Mouse (Mus musculus): ENCODE measurements around the gene H2-DMb2. TPM values are rescaled to one million over a fixed set of nuclear protein-coding genes. Genes with fewer than 3 reads are reported as not detected.
A peak's percentile ranks its signal among the peaks of the same experiment; 100 is the strongest.
"Not testable (repeated sequence)": the region's sequence is repeated elsewhere in the genome, so short reads cannot be mapped to it uniquely, and the experiment has no call there.

Gene H2-DMb2
- total RNA-seq, 2 experiments from 2014 or later: 0.77 to 0.96 TPM

DNA sequence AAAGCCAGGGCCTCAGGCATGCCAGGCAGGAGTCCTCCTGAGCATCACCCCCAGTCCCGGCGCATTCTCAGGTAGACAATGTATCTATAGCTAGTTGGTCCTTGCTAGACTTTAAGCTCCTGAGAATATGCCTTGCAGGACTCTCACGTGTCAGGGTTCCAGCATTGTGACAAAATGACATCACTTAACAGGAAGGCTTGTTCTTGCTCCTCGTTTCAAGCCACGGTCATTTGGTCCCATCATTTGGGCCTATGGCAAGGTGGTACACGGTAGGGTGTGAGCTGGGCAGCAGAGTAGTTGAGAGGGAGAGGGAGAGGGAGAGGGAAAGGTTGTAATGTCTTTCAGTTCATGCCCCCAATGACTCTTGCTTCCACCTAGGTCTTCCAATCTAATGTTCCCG is 11.2 kb upstream of the H2-DMb2 start:
- no peak for TF ChIP-seq CTCF (conservative IDR thresholded peaks at IDR 0.05)
- H3K4me3 ChIP-seq: no peak overlapping the region
- DNase-seq (ENCODE audit: low spot score in 2 of 2): no peak
- peak overlapping the region; percentile 62 for H3K27ac ChIP-seq

DNA sequence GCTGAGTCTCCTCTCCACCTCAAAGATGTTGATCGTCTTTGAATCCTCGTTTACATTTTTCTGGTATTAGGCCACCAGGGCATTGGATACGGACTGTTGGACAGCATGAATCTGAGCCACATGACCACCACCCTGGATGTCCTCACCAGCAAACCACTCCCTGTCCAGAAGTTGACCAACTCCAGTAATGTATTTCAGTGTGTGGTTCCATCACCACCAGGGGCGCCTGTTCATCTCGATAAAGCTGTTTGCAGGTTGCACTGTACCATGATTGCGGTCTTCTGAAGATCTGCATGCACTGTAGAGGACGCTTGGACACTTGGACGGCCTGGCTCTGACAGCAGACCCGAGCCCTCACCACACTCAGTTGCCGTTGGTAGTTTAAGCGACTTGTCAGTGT is 9.8 kb upstream of the H2-DMb2 start:
- no peak for DNase-seq (ENCODE audit: low spot score in 2 of 2)
- H3K27ac ChIP-seq: no peak overlapping the region
- no peak overlapping the region for H3K4me3 ChIP-seq
- peak; percentile 61 for TF ChIP-seq CTCF (conservative IDR thresholded peaks at IDR 0.05)

DNA sequence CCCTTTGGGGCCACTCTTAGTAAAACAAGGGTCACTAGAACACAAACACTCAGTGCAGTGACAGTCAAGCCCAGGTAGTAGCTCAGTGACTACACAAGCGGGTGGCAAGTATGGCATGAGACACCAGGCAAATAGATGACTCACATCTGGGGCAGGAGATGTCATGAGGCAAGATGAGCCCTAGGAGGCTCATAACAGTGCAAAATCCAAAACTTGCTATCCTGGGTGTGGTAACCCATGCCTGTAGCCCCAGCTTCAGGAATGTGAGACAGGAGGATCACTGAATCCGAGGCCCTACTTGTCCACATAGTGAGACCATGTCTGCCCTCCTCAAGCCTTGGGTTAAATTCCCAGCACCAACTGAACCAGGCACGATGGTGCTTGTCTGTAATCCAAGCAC is 8.7 kb upstream of the H2-DMb2 start:
- TF ChIP-seq CTCF (conservative IDR thresholded peaks at IDR 0.05): no peak
- DNase-seq (ENCODE audit: low spot score in 2 of 2): no peak

DNA sequence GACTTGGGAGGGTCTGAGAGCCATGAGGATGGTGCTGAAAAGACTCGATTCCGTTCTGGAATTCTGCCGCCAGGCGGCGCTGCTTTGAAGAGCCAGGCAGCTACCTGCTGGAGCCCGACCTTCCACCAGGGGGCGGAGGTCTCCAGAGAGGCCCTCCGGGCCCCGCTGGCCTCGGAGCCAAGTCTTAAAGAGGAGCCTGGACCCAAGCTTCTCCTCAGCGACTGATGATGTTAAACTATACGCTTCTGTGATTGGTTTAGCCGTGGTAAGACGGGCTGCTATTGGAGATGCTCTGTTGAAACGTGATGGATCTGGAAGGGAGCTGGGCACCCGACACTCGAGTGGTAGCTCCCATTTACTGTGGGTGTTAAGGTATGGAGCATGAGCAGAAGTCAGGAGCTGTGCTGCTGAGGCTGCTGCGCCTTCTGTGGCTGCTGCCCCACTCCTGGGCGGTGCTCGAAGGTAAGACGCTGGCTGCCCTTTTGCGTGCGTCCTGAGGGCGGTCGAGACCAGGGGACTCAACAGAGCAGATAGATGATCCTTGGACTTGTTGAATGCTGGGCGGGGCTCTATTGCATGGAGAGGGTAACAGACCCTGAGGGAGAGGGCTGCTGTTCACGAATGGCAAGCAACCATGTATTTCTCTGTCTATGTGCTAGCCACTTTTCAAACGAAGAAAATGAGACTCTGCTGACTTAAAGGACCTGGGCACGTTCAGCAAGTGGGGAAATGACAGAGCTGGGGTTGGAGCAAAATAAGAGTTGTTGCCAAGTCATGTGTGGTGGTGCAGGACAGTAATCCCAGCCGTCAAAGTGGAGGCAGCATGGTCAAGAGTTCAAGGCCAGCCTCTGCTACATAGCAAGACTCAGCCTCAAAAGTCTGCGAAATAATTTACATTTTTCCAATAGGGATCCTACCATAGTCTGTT is 7.5 kb upstream of the H2-DMb2 start:
- Histone ChIP-seq H3K4me3 (peak overlapping the region; percentile 66), H3K27ac (peak overlapping the region; percentile 78)
- peak; percentile 98 to 99 for DNase-seq (ENCODE audit: low spot score in 2 of 2)
- peak; percentile 100 for TF ChIP-seq CTCF (conservative IDR thresholded peaks at IDR 0.05)

More for the DNA sequence above, 8.7 kb upstream of the H2-DMb2 start:
- Histone ChIP-seq H3K4me3 (no peak overlapping the region), H3K27ac (no peak overlapping the region)

DNA sequence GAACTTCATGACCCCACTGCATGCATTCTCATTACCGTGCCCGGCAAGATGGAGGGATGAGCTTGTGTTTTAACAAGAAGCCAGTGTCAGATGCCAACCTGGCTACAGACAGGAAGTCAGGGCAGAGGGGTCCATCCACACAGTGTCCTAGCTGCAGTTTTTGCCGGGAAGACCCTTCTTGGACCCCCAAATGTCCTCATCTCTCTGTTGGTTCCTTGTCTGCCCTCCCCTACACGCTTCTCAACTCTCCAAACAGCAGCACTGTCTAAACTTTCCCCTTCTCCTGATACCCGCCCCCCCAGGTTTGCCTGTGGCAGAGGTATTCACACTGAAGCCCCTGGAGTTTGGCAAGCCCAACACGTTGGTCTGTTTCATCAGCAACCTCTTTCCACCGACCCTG is 5.5 kb upstream of the H2-DMb2 start:
- no peak for TF ChIP-seq CTCF (conservative IDR thresholded peaks at IDR 0.05)
- Histone ChIP-seq H3K4me3 (no peak overlapping the region), H3K27ac (no peak overlapping the region)
- no peak for DNase-seq (ENCODE audit: low spot score in 2 of 2)

DNA sequence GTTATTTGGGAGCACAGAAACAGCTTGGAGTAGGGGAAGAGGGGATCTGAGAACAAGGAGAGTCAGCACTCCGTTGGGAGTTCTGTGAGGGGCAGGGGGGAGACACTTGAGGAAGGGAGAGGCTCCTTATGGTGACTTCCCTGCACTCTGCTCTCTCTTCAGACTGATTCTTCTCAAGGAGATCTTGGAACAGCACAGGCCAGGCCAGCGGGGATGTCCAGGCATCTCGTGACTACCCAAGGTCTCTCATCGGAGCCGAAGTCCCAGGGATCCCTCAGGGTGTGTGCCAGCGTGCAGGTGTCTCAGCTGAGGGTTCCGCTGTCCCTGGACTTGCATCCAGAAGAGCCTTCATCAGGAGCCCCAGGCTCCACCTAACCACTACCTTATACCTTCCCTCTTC is 4.5 kb upstream of the H2-DMb2 start:
- no peak for TF ChIP-seq CTCF (conservative IDR thresholded peaks at IDR 0.05)
- no peak for DNase-seq (ENCODE audit: low spot score in 2 of 2)

DNA sequence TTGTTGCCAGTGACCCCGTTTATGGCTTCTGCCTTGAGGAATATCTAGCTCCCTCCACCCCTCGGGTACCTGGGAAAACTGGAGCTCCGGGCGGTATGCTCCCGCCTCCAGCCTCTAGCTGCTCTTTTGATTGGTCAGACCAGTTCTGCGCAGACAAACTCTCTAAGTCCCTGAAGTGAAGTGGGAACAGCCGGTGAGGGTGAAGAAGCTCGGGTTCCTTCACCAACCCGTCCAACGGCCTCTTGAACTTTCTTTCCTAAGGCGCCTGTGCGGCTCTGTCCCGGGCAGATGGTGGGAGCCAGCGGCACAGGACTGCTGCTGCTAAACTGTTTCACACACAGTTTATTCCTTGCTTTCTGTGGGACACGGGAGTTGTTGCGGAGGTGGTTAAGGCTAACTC is 3.7 kb upstream of the H2-DMb2 start:
- no peak for TF ChIP-seq CTCF (conservative IDR thresholded peaks at IDR 0.05)
- DNase-seq (ENCODE audit: low spot score in 2 of 2): no peak
- peak overlapping the region; percentile 33 for H3K4me3 ChIP-seq
- no peak overlapping the region for H3K27ac ChIP-seq

More for the DNA sequence above, 4.5 kb upstream of the H2-DMb2 start:
- Histone ChIP-seq H3K4me3 (no peak overlapping the region), H3K27ac (no peak overlapping the region)

DNA sequence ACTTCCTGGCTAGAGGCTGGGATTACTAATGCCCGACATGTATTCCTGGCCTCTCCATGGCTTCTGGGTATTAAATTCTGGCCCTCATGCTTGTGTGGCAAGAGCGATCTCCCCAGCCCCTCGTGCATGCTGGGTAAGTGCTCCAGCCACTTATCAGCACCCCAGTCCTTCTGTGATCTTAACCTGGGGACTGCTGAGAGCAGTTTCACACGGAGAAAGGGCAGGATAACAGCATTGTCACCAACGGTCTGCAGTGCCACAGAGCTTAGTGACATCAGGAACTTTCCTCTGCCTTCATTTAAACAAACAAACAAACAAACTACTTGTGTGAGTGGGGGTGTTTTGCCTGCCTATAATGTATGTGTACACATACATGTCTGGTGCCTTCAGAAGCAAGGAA is 2.9 kb upstream of the H2-DMb2 start:
- TF ChIP-seq CTCF (conservative IDR thresholded peaks at IDR 0.05): no peak

DNA sequence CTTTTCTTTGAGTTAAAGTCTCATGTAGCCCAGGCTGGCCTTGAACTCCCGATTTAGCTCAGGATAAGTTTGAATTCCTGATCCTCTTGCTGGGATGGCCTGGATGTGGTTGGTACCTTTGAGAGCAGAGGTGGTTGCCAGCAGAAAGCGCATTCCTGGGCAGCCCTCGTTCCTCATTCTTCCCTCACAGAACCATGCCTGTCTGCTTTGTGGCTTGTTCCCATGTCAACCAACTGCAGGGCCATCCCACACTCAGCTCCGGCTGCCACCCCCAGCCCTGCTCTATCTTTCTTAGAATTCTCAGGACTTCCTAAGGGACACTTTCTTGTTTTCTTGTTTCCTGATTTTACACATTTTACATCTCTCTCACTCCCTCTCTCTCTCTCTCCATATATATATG is 1.7 kb upstream of the H2-DMb2 start:
- DNase-seq (ENCODE audit: low spot score in 2 of 2): no peak
- Histone ChIP-seq H3K4me3 (no peak overlapping the region), H3K27ac (peak overlapping the region; percentile 88)
- no peak for TF ChIP-seq CTCF (conservative IDR thresholded peaks at IDR 0.05)

More for the DNA sequence above, 2.9 kb upstream of the H2-DMb2 start:
- H3K4me3 ChIP-seq: no peak overlapping the region
- peak overlapping the region; percentile 88; the same call in 1 of the 2 replicates for H3K27ac ChIP-seq
- no peak for DNase-seq (ENCODE audit: low spot score in 2 of 2)

DNA sequence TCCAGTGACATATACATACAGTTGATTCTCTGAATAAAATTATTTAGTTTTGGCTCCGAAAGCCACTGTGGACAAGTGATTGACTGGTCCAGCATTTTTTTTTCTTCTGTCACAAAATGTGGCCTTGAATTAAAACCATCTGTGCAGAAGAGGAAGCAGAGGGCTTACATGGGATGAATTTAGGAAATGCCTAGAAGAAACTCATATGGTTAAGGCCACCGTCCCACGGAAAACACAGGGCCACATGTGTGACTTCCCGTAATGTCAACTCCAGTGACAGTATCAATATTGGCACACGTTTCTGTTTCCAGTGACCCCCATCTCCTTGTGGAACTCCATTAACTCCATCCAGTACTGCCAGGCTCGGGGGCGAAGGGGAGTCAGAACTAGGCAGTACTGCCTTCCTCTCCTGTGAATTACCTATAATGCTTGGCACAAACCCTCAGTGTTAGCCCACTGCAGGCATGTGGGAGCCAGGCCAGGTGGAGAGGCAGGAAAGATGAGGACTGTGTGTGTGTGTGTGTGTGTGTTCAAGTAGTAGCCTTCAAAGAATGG is 574 bp upstream of the H2-DMb2 start:
- no peak for DNase-seq (ENCODE audit: low spot score in 2 of 2)
- TF ChIP-seq CTCF (conservative IDR thresholded peaks at IDR 0.05): no peak
- Histone ChIP-seq H3K27ac (peak overlapping the region; percentile 88; the same call in 1 of the 2 replicates), H3K4me3 (no peak overlapping the region)

DNA sequence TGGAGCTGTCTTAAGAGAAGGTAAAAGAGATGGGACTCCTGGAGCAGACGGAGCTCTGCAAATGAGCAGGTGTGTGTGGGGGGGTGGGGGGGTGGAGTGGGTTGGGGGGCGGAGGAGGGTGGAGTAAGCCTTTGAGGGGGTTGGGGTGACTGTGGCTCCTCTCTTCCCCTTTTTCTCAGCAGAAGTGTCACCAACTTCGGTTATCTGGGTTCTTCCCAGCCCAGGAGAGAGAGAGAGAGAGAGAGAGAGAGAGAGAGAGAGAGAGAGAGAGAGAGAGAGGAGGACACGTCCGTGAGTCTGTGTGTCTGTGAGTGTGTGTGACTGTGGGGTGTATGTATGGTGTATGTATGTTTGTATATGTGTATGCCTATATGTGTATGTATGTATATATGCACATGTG is 354 bp downstream of the H2-DMb2 start:
- DNase-seq (ENCODE audit: low spot score in 2 of 2): no peak
- H3K27ac ChIP-seq: no peak overlapping the region
- no peak overlapping the region for H3K4me3 ChIP-seq
- TF ChIP-seq CTCF (conservative IDR thresholded peaks at IDR 0.05): no peak

DNA sequence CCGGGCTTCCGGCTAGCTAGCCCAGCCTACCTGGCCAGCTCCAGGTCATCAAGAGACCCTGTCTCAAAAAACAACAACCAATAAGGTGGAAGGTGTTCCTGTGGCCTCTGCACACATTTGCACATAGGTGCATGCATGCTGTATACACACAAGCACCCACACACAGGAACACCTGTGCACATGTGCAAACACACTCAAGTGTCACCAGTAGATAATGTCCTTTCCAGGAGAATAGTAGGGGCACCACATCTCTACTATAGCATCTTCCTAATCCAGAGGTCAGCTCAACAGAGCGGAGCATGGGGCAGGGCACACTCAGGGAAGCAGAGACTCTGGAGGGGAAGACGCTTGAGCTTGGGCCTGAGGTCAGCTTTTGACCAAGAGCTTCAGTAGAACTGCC is 1.1 kb downstream of the H2-DMb2 start:
- not testable (repeated sequence) for H3K4me3 ChIP-seq; DNase-seq (ENCODE audit: low spot score in 2 of 2); H3K27ac ChIP-seq

DNA sequence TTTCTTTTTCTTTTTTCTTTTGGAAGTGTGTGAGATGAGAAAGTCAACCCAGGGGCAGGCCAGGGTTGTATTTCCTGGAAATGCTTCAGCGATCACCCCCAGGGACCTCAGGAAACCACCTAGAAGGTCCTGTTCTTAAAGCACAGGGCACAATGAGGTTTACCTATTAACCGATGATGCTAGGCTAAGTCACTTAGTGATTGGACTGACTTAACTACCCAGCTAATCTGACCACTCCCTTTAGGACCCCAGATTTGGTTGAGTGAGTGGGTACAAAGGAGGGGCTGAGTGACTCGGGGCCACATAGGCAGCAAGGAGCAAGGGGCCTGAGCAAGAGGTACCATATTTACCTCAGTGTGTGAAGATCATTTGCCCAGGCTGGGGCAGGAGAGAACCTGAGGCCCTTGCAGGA is 1.9 kb downstream of the H2-DMb2 start:
- no peak for DNase-seq (ENCODE audit: low spot score in 2 of 2)
- H3K4me3 ChIP-seq: no peak overlapping the region
- no peak overlapping the region for H3K27ac ChIP-seq
- no peak for TF ChIP-seq CTCF (conservative IDR thresholded peaks at IDR 0.05)

DNA sequence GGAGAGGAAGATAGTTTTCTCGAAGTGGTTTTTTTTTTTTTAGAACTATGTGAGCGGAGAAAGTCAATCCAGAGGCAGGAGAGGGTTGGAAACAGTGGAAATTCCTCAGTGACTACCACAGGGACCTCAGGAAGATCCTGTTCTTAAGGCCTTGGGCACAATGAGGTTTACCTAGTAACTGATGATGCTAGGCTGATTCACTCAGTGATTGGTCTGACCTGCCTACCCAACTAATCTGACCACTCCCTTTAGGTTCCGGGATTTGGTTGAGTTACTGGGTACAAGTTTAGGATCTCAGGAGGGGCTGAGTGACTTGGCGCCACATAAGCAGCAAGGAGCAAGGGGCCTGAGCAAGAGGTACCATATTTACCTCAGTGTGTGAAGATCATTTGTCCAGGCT is 9.8 kb downstream of the H2-DMb2 start, which contains the start of gene H2-DMb1:
TSS of gene H2-DMb1 (plus strand) at position 150 of the 400 bp plus-strand sequence.
- H3K27ac ChIP-seq: no peak within 1 kb of the TSS
- TF ChIP-seq CTCF (conservative IDR thresholded peaks at IDR 0.05): no peak
- DNase-seq (ENCODE audit: low spot score in 2 of 2): peak in 1 of 2 experiments; percentile 51
- H3K4me3 ChIP-seq: no peak within 1 kb of the TSS
